Mouse (Mus musculus) heart, postnatal 14 days (tissue): ENCODE results near the gene Orai1. TPM values are rescaled to one million over a fixed set of nuclear protein-coding genes. Genes with fewer than 3 reads are reported as not detected.
A peak's percentile ranks its signal among the peaks of the same experiment; 100 is the strongest.

Experiments used
- DNase-seq, 2 experiments: peaks; one replicate each; pipeline ENCODE4 v3.0.0; 2021 to 2022
- intact Hi-C: fragments of 180-260 bp; cut with DNase I; formaldehyde crosslinking; loops from one replicate; pipeline ENCODE4 v1.15.1; 2025
- total RNA-seq, 2 experiments: library from RNA; stranded (reverse); gene quantifications; 2 replicates each; pipeline ENCODE4 v1.2.3; 2021

Orai1 gene
- total RNA-seq, 2 experiments from 2014 or later, result 17.2 to 19.5 TPM

DNA sequence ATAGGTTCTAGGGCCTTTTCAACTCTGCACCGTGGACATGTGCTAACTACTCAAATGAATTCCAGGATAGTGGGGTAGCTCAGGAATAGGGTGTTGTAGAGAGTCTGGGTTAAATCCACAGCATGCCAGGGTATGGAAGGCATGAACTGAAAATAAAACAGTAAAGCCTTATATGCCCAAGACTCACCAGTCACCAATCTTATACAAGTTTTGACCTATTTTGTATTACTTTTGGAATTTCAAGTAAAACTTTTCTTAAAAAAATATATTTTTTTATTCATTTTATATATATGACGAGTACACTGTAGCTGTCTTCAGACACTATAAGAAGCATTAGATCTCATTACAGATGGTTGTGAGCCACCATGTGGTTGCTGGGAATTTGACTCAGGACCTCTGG is 21.1 kb upstream of the Orai1 start:
- no peak for DNase-seq
- intact Hi-C loops, result no loop called here

DNA sequence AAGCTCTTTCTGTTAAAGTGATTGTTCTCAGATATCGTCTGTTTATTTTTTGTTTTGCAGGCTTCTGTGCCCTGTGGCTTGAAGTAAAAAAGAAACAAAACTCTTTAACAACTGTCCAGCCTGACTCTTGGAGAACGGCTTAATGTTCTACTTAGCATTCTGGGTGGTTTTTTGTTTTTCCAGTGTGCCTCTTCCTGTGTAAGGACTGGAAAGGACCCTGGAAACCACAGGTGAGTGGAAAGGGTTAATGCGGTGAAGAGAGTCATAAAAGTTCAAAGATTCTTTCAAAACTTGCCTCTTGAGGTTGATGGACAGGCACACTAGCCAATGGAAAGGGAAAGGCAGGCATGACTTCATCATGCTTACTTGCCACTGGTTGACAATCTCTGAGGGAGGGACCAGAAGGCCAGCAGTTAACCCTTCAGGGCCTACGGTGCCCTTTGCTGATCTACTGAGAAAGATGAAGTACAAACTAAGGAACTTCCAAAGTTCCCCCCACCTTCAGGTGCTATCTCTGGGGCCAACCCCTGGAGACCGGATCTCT is 20.5 kb upstream of the Orai1 start:
- intact Hi-C loops, result no loop called here
- peak; percentile 88 to 94 for DNase-seq

DNA sequence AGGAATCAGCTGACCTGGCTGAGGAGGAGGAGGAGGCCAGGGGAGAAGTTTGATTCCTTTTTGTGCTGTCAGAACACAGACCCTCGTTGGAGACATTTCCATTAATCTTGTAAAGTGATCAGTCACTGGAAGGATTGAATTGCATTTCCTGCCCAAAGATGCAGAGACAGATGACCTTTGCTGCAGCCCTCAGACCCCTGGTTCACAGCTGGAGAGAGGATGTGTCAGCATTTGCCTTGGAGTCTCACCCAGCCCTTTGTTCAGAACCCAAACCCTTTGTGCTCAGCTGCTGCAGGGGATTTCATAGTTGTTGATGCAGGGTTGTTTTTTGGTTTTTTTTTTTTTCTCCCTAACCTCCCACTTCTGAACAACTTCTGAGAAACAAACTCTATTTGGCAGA is 20.0 kb upstream of the Orai1 start:
- no peak for DNase-seq
- intact Hi-C loops, result no loop called here

DNA sequence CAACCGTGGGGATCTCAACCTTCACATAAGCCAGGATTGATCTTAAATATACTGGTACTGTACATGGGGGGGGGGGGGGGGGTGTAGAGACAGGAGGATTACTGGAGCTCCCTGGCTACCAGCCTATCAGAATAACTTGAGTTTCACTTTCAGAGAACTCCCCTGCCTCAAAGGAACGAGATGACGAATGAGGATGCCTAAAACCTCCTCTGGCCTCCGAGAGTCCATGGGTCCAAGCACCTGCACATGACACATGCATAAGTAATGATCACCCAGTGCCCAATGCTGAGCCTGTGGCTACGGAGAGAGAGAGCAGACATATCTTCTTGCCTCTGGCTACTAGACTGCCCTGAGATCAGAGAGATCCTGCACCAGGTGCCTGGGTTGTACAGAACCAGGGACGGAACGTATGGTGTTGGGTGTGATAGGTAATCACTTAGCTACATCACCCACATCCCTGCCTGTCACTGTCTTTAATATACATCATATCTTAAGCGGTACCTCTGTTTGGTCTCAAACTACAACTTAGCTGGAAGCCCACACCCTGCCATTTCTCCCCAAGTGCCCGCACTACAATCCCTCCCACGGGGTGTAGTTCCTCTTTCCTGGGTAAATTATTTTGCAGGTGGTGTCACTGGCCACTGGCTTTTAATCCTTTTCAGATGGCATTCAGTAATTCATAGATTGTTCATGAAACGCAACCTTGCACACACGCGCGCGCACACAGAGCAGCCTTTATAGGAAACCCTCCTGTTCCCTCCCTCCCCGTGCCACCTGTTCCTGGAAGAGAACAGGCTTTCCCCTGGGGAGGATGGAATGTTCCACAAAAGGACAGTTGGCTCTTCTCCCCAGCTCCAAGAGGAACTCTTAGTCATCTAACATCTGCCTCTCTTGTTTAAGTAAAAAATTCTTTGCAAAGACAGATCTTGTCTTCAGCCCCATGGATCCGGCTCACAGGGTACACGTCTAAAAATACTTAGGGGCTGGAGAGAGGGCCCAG is 17.4 kb upstream of the Orai1 start:
- intact Hi-C loops, result no loop called here
- no peak for DNase-seq

DNA sequence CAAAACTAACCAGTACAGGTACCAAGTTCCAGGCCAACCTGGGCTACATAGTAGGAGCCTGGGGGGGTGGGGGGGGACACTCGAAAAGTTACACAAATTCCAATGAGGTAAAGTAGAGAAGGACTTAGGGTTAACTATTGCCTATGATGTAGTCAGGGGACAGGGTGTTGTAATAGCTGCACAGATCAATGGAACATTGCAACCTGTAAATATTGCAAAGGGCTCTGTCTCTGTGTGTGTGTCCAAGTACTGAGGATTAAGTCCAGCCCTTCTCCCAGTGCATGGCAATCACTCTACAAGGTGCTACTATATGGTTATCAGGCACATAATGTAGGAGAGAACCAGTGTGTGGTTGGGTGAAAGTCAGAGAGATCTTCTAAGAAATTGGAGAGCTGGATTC is 14.0 kb upstream of the Orai1 start:
- intact Hi-C loops, result no loop called here
- DNase-seq, result no peak

DNA sequence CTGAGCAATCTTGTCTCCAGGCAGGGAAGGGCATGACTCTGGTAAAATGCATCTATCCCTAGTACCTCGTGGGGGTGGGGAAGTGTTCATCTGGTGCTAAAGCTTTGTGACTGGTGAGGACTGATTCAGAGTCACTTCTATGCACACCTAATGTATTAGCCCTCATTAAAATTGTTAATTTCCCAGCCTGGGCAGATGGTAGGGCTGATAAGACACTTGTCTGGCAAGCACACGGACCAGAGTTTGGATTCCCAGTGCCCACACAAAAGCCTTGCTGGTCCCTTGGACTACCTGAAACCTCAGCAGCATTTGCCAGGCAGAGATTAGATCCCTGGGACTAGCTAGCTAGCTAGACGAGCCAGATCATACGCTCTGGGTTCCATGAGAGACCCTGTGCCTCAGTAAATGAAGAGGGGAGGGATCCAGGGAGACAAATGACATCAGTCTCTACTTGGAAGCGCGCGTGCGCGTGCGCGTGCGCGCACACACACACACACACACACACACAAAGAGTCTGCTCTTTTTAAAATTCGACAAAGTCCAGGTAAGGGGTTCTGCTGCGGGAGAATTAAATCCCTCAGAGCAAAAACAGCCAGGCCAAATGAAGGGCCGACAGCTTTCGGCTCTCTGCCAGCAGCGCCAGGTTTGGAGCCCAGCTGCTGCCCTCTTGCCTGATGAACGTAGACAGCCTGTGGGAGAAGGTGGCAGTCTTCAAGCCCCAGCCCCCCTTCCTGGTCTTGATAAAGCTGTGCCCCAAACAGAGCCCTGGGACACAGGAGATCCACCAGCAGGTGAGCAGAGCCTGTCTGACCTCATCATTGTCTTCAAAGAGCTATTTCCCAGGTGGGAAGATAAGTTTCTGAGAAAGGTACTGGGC is 8.9 kb upstream of the Orai1 start:
- no peak for DNase-seq
- intact Hi-C loops, result no loop called here

DNA sequence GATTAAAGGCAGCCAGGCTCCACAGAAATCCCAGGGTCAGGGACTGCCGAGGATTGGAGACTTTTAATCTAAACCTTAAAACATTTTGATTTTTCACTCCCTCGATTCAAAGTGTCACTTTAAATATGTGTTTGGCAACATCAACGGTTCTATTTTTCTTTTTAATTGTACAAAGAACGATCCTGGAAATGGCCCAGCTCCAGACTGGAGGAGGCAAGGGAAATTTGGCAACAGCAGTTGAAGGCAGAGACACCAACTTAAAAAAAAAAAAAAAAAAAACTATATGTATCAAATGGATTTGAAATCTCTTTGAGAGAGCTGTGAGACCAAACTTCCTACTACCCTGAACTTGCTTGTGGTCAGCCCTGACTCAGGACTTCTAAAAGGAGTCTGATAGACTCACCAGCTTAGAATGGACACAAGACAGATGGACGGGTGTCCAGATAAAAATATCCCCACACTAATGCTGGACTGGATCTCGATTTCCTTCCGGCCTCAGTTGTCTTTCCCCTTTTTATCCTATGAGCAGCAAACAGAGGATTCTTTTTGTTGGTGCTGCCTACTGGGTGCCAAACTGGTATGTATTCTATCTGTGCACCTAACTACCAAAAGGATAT is 5.9 kb upstream of the Orai1 start:
- DNase-seq, result no peak

DNA sequence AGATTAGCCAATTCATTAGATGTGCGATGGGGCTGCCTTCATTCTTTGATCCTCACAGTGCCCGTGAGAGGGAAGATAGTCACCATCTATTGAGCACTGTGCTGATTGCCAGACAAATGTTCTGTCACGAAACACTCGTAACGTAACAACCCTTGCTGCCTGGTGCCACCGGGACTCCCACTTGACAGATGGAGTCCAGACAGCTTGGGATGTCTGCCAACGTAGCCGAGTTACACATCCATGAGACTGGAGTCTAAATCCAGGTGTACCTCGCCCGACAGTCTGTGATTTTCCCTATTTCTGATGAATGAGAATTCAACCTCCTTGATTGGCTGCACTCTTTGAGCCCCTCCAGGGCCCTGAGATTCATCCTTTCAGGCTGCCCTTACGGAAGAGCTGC is 5.0 kb upstream of the Orai1 start:
- DNase-seq, result no peak
- intact Hi-C loops, result loop anchor here (5.0 kb wide), 1 partner anchor 83 kb away; no protein-coding TSS in a partner anchor

More for the DNA sequence above, 5.9 kb upstream of the Orai1 start:
- intact Hi-C loops, result no loop called here

DNA sequence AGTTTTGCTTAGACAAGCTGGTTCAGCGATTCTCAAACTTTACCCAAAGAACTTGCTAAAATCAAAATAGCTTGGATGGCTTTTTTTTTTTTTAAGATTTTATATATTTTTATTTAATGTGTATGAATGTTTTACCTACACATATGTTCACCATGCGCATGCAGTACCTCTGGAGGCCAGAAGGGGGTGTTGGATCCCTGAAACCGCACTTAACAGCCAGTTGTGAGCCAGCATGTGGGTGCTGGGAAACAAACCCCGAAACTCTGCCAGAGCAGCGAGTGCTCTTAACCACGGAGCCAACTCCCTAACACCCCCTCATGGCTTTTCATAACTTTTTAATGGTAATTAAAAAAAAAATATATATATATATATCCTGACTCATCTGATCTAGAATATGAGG is 4.1 kb upstream of the Orai1 start:
- intact Hi-C loops, result loop anchor here (5.0 kb wide), 1 partner anchor 84 kb away; no protein-coding TSS in a partner anchor
- no peak for DNase-seq

DNA sequence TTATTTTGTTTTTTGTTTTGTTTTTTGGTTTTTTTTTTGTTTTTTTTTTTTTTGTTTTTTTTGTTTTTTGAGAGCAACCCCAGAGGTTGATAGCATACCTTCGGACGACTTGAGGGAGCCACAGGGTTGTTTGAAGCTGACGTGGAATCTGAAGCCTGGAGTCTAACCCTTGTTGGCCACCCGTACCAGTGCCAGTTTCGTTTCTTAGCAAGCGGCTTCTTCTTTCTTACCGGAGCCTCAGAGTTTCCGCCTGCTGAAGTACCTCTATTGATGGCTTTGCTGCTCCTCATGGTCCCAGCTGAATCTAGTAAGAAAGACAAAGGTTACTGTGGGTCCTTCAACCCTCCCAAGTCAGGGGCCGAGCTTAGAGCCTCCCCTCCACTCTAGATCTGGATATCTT is 3.2 kb upstream of the Orai1 start:
- no peak for DNase-seq
- intact Hi-C loops, result loop anchor here (1.0 to 5.0 kb wide), 2 partner anchors 43 to 84 kb away; no protein-coding TSS in a partner anchor

DNA sequence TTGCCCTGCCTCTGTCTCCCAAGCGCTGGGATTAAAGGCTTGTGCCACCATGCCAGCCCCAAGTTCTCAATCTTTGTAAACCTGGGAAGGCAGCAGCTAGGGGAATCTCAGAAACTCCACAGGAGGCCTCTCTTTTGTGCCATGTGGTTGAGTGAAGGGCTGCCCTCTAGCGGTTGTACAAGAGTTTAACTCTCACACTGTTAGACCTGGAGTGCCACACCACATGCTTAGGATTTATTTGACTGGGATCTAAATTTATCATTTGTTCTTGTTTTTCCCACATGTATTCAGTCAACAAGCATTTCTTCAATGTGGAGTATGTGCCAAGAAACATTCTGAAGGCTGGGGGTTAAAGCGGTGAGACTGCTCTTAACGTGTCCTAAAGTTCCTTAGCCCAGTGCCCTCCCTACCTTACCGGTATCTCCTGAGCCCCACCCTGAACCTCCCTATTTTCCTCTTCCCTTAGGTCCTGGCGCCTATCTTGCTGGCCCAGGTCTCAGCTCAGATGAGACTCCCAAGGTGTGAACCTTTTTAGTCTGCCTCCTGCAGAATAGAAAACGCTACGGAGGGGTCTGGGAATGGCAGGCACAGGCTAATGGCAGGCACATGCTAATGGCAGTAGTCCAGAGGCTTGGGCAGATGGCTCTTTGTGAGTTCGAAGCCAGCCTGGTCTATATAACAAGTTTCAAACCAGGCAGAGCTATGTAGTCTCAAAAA is 1.1 kb upstream of the Orai1 start:
- intact Hi-C loops, result loop anchor here (2.0 to 5.0 kb wide), 2 partner anchors 25 to 86 kb away; partner anchors contain the start of gene Kdm2b
- DNase-seq, result peak; percentile 75 to 78

DNA sequence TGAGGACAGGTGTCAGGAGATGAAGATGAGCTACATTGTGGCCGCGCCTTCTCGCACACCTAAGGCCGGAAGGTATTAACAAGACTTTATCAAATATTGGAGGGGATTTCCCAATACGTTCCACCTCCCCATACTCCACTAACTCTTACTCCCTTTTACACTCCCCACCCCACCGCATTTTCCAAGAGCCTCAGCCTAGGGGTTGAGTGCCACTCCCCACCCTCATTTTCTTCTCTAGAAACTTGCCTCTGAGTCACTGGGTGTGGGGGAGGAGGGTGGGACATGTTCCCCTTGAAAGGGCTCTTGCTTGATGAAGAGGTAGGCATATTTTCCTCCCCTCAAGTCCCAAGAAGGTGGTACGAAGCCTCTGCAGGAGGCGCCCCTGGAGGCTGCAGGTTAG is 1.0 kb downstream of the Orai1 start:
- no peak for DNase-seq
- intact Hi-C loops, result loop anchor here (2.0 to 5.0 kb wide), 3 partner anchors 27 to 41 kb away; partner anchors contain the start of gene Kdm2b

DNA sequence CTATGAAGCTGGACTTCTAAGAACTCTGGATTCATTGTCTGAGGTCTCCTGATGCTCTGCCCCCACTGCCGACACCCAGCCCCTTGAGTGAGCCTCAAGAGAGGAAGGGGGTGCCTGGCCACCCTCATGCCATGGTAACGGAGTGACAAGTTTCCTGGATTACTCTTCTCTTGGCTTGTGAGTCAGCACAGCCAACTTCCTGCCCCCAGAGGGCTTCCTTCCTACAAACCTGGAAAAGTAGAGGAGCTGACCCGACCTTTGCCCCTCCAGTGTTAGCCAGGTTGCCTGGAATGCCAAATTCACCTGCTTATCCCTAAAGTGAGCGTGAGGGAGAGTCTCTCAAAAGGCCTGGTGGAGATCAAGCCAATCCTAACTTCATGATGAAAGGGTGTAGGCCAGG is 2.6 kb downstream of the Orai1 start:
- no peak for DNase-seq
- intact Hi-C loops, result loop anchor here (2.0 to 5.0 kb wide), 2 partner anchors 27 to 40 kb away; no protein-coding TSS in a partner anchor

DNA sequence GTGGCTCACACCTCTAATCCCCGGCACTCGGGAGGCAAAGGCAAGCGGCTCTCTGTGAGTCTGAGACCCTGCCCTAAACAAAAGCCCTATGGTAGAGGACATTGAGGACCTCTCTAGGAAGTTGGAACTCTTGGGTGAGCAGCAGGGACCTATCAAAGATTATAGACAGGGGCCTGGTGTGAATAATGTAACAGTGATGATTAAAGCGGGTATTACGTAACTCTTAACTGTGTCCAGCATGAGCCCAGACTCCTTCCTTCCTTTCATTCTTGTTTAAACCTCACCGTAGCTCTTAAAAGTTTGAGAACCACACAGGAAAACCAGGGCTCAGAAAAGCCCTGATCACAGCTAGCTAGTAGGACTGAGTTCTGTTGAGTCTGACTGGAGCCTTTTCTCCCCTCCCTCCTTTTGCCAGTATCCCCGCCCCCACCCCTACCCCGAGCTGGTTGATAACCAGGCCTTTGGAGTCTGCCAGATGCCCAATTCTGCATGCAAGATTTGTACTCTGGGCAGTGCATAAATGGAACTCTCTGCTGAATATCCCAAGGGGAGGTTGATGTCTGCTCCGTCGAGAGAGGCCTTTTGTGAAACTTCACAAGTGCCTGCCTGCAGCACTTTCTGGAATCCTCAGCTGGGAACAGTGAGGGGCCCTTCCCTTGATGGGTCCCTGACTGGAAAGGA is 4.6 kb downstream of the Orai1 start:
- intact Hi-C loops, result loop anchor here (5.0 kb wide), 1 partner anchor 38 kb away; no protein-coding TSS in a partner anchor
- peak in 1 of 2 experiments; percentile 34 for DNase-seq

DNA sequence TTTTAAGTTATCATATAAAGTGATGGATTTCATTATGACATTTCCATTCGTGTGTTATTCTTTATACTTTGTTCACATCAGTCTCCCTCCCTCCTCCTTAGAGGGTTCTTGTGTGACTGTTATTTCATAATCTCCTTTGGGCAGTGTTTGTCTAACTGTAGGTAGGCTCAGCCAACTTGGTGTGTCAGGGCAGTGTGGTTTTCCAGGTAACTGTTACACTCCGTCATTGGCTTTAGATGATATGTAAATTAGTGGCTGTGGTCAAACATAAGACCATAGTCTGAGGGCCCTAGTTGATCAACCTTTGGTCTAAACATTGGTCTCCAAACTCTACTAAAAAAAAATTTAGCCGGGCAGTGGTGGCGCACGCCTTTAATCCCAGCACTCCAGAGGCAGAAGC is 5.6 kb downstream of the Orai1 start:
- no peak for DNase-seq
- intact Hi-C loops, result no loop called here

DNA sequence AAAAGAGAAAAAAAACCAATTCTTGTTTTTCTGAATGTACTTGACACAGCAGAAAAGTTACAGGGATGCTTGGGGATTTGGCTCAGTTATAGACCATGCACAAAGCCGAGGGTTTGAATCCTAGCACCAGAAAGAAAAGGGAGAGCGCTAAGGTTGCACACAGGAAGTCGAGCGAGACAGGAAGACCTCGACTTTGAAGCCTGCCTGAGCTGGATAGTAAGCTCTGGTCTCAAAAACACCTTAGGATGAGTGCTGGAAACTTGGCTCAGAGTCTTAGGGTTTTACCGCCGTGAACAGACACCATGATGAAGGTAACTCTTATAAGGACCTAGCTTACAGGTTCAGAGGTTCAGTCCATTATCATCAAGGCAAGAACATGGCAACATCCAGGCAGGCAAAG is 6.6 kb downstream of the Orai1 start:
- intact Hi-C loops, result no loop called here

DNA sequence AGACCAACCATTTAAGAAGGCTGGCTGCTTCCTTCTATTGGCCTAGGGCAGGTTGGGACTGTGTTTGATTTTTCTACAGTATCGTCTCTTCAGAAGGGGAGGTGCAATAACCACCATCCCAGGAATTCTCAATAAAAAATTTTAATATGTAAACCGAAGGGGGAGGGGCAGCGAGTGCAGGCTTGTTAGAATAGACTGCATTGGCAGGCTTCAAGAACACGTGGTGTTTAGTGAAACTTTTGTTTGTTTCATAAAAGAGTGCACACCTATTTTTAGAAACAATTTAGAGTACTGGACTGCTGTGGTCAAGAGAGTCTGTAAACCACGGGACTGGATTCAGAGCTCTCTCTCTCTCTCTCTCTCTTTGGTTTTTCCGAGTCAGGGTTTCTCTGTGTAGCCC is 8.2 kb downstream of the Orai1 start:
- no peak for DNase-seq
- intact Hi-C loops, result no loop called here

More for the DNA sequence above, 6.6 kb downstream of the Orai1 start:
- no peak for DNase-seq

DNA sequence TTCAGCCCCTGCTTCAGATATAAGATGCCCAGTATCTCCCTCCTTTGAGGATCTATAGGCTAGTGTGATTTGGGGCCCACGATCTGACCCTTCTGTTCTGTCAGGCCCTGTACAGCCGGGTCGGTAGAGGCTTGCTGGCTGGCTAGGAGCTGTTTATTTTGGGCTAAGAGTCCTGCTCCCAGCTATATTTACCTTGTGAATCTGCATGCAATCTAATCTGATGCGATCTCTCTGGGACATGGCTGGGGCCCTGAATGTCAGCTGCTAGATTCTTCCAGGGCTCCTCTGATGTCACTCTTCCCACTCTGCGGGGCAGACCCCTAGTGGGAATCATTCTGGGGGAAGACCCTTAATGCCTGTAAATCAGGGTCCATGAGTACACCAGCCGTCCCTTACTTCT is 9.4 kb downstream of the Orai1 start:
- no peak for DNase-seq
- intact Hi-C loops, result no loop called here
